Mouse (Mus musculus) left cerebral cortex, postnatal 14 days (tissue): Measurements from ENCODE around the gene Ttc36. TPM values are rescaled to one million over a fixed set of nuclear protein-coding genes. Genes with fewer than 3 reads are reported as not detected.
"Not testable (repeated sequence)": the region's sequence is repeated elsewhere in the genome, so short reads cannot be mapped to it uniquely, and the experiment has no call there.

Source experiments
- DNase-seq, 2 experiments: peaks; one replicate each; pipeline ENCODE4 v3.0.0; 2021 to 2022; ENCODE audit warnings: low spot score in 2 of 2, mixed read lengths in 1 of 2
- intact Hi-C: fragments of 180-260 bp; cut with DNase I; formaldehyde crosslinking; loops from one replicate; pipeline ENCODE4 v1.15.1; 2025
- total RNA-seq, 2 experiments: library from RNA; stranded (reverse); gene quantifications; 2 replicates each; pipeline ENCODE4 v1.2.3; 2021

Gene Ttc36
- total RNA-seq, 2 experiments from 2014 or later: 0.78 to 1.4 TPM

GRCm38 (mm10) chr9:44798298-44798697 is 4.6 kb downstream of the Ttc36 start:
- intact Hi-C loops: no loop called here
- DNase-seq: no peak

DNA sequence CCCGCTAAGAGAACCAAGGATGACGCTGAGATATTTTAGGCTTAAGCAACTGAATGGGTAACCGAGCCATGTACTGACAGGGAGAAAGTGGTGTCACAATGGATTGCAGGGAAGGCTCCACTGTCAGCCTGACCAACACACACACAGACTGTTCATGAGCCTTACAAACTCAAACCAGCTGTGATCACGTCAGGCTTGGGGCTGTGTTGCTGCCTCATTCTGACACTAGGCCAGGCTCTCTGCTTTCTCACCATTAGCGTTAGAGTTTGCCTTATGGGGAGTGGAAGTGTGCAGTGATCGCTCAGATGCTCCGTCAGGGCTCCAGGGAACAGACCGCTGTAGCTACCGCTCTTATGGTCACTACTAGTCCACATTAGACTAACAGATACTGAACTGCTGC is 10.0 kb downstream of the Ttc36 start:
- no peak for DNase-seq
- intact Hi-C loops: no loop called here

DNA sequence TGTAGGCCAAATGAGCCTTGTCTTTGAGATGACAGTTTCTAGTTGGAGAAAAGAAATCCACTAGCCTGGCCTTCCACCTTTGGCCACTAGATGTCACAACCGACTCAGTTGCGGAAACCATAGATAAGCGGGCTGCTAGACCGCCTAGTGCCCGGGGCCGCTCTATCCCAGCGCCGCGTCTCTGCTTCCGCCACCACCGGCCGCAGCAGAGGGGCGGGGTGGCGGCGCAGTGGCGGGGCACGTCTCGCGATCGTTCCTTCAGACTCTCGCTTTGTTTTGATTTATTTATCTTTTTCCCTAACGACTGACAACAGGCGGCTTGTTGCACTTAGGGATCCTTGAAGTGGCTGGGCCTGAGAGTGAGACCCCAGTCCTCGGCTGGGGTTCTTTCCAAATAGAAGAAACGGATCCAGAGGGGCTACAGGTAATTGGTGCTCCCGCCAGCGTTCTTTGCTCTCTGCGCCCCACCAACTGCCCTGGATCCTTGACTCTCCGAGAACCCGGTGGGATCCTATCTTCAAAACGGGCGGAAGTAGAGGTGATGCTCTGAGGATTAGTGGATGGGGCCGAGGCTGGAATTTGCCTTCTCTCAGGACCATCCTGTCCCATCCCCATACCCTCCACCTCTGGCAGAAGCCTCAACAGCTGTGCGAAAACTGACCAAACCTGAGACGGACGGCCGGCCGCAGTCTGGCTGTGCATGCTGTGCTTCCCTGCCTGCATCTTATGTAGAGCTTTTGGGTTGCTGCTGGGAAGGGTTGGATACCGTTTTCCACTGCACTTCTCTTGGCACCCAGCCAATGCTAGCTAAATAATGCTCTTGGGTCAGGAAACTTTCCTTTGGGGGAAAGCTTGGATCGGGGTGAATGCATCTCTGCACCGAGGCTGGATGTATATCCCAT is 29.9 kb downstream of the Ttc36 start:
- intact Hi-C loops: no loop called here
- peak; percentile 96 to 97 for DNase-seq

GRCm38 (mm10) chr9:44772392-44772749 is 30.5 kb downstream of the Ttc36 start:
- intact Hi-C loops: no loop called here
- DNase-seq: no peak

GRCm38 (mm10) chr9:44771376-44771775 is 31.5 kb downstream of the Ttc36 start:
- intact Hi-C loops: no loop called here

GRCm38 (mm10) chr9:44768029-44768394 is 34.9 kb downstream of the Ttc36 start:
- DNase-seq, intact Hi-C loops: not testable (repeated sequence)

More at GRCm38 (mm10) chr9:44771376-44771775, 31.5 kb downstream of the Ttc36 start:
- no peak for DNase-seq

DNA sequence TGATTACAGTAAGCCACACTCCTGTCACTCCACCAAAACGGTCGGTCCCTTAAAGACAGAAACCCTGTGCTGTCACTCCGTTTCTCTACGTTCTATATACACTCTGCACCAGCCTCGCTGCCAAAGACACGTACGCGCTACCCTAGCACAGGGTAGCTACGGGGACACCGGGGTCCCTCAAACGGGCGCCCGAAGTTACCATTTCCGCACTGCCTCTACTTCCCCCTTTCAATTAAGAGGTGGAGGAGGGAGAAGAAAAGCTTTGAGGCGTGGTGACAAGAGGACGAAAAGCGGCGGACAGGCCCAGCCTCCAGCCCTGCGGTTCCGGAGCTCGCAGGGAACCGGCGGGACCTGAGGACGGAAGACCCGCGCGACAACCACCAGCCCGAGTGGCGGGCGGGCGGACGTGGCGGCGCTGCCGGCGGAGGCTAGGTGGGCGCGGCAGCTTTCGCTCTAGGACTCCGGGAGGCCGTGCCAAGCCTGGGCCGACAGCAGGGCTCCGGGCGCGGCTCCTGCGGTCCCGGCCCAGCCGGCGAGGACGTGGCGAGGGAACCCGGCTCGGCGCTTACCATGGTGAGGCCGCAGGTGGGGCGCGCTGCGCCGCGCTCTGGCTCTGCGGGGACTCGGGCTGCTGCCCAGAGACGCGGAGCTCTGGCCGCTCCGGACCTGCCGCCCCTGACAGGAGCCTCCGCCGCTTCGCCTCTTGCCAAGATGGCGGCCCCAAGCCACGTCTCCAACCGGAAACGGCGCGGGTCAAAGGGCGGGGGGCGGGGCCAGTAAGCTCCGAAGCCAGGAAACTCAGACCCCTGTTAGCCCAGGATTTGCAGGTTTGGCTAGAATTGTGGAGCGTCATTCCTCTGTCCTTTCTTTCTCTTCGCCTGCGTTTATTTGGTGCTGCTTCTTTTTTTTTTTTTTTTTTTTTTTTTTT is 35.5 kb downstream of the Ttc36 start, which contains the start of the genes Arcn1 and Ift46:
TSS of gene Arcn1 (minus strand) at position 745 of the 928 bp plus-strand sequence.
TSS of gene Ift46 (plus strand) at position 808 of the 928 bp plus-strand sequence.
- intact Hi-C loops: no loop called here
- DNase-seq: peak; percentile 69 to 80

GRCm38 (mm10) chr9:44760873-44761272 is 42.0 kb downstream of the Ttc36 start:
- DNase-seq: no peak
- intact Hi-C loops: no loop called here

Other genes starting within 250 kb of the Ttc36 start
- not detected for gene Cxcr5, start 241.2 kb downstream of the Ttc36 start, total RNA-seq
- gene Ddx6, start 198.2 kb downstream of the Ttc36 start, total RNA-seq: 100 to 1,000 TPM; 110 to 112 TPM
- gene Treh, start 129.8 kb downstream of the Ttc36 start, total RNA-seq: not detected
- 10 to 100 TPM; 62.4 to 65.7 TPM for gene Phldb1, start 67.9 kb downstream of the Ttc36 start, total RNA-seq
- 10 to 100 TPM; 91.2 to 97.7 TPM for gene Arcn1, start 35.2 kb downstream of the Ttc36 start, total RNA-seq
- 10 to 100 TPM; 68.2 to 85.5 TPM for gene Ift46, start 35.2 kb downstream of the Ttc36 start, total RNA-seq
- gene Tmem25, start 3.8 kb downstream of the Ttc36 start, total RNA-seq: 10 to 100 TPM; 36.5 to 41.3 TPM
- 10 to 100 TPM; 44.2 to 54.4 TPM for gene Kmt2a, start 78.2 kb upstream of the Ttc36 start, total RNA-seq
- gene Atp5l, start 117.7 kb upstream of the Ttc36 start, total RNA-seq: 100 to 1,000 TPM; 372 to 384 TPM
- gene Ube4a, start 162.5 kb upstream of the Ttc36 start, total RNA-seq: 10 to 100 TPM; 77.6 to 79.8 TPM
- gene Cd3g, start 177.4 kb upstream of the Ttc36 start, total RNA-seq: not detected
- gene Cd3d, start 178.7 kb upstream of the Ttc36 start, total RNA-seq: not detected
- gene Cd3e, start 206.6 kb upstream of the Ttc36 start, total RNA-seq: not detected
- gene Mpzl2, start 236.7 kb upstream of the Ttc36 start, total RNA-seq: 1 to 10 TPM; 1.2 to 1.9 TPM